Mouse (Mus musculus) hindlimb bud, embryonic 11.5 days (tissue): Measurements from ENCODE around the gene Gnaq.
"Not testable (repeated sequence)": the region's sequence is repeated elsewhere in the genome, so short reads cannot be mapped to it uniquely, and the experiment has no call there.

ENCODE experiments used
- DNase-seq: peaks from one replicate; pipeline ENCODE4 v3.0.0-alpha.2; 2012; ENCODE audit warnings: low read depth, low spot score; ENCODE audit errors: extremely low spot score

Gene Gnaq

GRCm38 (mm10) chr19:16142990-16143389, 10.4 kb downstream of the Gnaq start:
- DNase-seq, result no peak

DNA sequence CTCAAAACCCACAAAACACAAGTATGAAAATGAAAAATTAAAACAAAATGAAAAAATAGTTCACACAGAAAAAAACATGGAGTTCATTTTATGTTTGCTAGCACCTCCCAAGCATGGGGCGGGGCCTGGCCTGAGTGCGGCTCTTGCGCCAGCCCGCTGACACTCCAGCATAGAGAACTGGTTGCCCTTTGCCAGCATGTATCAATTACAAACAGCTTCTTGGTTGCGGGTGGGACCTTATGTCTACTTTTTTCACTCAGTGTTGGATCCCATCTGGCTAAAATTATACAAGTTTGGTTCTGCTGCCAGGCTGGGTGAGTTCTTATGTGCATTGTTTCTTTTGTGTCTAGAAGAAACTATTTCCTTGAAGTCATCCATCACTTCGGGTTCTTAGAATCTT, 14.8 kb downstream of the Gnaq start:
- DNase-seq, result no peak

GRCm38 (mm10) chr19:16149094-16149493, 16.5 kb downstream of the Gnaq start:
- no peak for DNase-seq

- DNase-seq, result no peak
Measured at GRCm38 (mm10) chr19:16150328-16150727, 17.7 kb downstream of the Gnaq start.

GRCm38 (mm10) chr19:16153851-16154250, 21.2 kb downstream of the Gnaq start:
- no peak for DNase-seq

GRCm38 (mm10) chr19:16154480-16154879, 21.8 kb downstream of the Gnaq start:
- DNase-seq, result no peak

- DNase-seq, result no peak
Measured at GRCm38 (mm10) chr19:16157120-16157519, 24.5 kb downstream of the Gnaq start.

DNA sequence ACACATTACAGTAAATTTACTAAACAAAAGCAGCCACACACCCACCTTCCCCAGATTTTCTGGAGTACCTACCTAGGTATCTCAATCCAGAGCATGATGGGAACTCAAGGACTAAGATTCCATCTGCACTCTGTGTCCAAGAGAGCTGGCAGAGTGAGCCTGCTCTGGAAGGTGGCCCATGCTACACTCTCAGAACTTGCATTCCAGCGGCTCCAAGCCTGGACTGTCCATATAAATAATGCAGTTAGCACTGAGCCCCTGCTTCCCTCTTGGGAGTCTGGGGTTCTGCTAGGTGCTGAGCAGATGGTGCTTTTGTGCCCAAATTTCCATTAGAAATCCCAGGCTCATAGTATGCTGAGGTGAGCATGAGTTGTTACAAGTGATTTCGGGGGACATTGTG, 28.1 kb downstream of the Gnaq start:
- no peak for DNase-seq

DNA sequence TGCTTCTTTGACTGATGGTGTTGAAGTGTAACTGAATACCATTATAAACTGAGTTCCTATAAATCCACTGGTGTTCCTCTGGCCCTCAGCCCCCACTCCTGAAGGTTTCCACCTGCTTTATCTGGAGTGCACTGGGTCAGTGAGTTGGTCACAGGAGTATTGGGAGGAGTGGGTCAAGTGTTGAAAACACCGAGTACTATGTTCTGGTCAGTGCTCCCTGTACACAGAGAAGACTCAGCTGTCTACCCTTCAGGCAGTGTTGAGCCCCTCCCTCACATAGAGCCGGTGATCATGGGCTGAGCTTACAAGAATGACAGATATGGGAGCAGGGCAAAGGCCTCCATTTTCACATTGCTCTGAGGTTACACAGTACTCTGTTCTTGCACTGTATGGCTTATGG, 28.6 kb downstream of the Gnaq start:
- no peak for DNase-seq

GRCm38 (mm10) chr19:16164396-16164795, 31.8 kb downstream of the Gnaq start:
- not testable (repeated sequence) for DNase-seq

DNA sequence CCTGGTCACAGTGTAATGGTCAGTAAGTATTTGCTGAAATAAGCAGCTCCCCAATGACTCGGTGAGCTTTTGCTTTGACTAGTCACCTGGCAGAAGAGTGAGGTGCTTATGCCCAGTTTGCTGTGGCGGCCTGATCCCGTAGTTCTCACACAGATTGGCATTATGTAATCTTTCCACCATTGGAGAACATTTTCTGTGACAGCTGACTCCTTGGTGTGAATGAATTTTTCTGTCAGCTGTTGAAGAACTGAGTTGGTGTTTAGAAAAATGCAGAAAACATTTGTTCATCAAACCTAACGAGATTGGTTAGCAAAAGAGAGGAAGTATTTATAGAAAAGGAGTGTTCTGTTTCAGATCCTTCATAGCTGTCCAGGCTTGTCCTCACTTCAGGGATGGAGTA, 34.6 kb downstream of the Gnaq start:
- no peak for DNase-seq

GRCm38 (mm10) chr19:16168192-16168591, 35.6 kb downstream of the Gnaq start:
- no peak for DNase-seq

DNA sequence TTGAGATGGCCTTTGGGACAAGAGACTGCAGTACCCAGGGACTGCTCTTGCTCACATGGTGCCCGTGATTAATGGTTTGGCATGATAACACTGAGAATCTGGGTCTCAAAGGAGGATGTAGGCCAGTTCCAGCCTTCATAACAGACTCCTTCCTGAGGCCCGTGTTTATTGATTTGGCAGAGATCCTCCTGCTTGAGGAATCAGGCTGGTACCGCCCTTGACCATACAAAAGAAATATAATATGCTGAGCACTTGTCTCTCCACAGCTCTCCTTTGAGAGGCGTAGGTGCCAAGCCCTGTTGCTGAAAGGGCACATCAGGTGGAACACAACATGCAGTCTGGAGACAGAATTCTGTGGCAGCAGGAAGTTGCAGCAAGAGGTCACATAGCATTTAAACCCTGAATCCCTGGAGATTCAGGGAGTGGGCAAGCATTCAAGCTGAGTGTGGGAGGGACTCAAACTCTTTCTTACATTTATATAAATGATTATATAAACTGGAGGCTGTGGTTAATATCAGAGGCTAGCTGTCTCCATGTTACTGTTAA, 36.1 kb downstream of the Gnaq start:
- no peak for DNase-seq

GRCm38 (mm10) chr19:16170724-16171123, 38.1 kb downstream of the Gnaq start:
- DNase-seq, result no peak

GRCm38 (mm10) chr19:16173721-16174120, 41.1 kb downstream of the Gnaq start:
- DNase-seq, result no peak

- no peak for DNase-seq
Measured at GRCm38 (mm10) chr19:16176426-16176825, 43.8 kb downstream of the Gnaq start.

DNA sequence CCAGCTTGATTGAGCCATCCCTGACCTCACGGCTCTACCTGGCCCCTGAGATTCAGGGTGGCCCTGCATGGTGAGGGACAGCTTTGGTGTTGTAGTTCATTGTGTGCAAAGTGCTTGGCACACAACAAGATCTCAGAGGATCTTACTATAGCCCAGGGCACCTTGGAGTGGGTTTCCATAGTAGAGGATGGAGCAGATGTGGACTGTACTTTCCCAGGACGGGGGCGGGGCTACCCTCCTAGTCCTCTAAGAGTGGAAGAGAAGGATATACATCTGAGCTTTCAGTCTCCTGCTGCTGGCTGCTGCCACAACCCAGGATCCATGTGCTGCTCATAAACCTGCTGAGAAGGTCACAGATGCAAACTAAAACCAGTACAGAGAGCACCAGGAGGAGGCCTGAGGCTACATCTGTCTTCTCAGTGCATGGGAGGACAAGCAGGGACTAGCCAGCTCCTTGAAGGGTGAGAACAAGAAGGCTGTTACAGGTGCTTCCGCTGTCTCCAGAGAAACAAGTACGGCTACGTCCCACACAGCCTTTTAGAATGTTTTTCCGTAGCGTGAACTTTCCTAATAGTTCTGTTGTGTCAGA, 44.6 kb downstream of the Gnaq start:
- DNase-seq, result no peak

- no peak for DNase-seq
Measured at GRCm38 (mm10) chr19:16181258-16181657, 48.6 kb downstream of the Gnaq start.

DNA sequence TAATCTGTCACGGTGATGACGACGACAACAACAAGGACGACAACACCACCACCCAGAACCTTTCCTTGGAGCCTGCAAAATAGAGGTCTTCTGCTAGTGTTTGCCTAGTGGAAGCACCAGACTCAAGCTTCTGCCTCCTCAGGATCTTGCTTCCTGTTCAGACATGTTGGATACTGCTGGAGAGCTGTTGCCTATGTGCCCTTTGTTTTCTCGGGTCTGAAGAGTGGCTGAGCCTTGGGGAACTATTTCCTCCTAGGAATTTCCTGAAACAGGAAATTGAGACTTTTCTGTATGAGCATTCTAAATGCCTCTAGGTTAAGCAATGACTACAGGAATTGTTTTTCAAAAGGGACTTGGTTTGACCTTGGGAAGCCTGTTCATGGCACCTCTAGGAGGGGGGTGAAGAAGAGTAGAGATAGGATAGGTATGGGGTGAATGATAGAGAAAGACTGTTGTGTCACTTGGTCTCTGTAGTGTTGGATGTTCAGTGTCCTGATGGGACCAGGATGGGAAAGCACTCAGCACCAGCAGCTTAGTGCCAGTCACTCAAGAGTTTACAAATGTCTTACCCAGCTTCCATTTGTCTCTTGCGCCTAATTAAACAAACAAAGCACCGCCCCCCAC, 49.3 kb downstream of the Gnaq start:
- DNase-seq, result no peak

GRCm38 (mm10) chr19:16183592-16184365, 51.1 kb downstream of the Gnaq start:
- DNase-seq, result no peak

DNA sequence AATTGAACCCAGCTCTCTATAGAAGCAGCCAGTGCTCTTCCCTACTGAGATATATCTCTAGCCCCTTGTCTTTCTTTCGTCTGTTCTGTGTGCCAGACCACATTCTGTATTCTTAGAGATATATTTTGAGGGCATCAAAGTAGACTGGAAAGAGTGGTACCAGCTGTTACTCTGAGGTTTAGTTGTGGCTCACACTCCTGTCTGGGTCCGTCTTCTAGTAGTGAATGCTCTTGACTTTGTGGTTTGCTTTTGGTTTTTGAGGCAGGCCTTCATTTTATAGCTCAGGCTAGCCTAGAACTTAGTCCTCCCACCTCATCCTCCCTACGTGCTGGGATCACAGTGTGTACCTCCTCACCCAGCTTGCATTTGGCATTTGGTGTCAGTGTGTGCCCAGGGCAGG, 54.4 kb downstream of the Gnaq start:
- DNase-seq, result no peak

DNA sequence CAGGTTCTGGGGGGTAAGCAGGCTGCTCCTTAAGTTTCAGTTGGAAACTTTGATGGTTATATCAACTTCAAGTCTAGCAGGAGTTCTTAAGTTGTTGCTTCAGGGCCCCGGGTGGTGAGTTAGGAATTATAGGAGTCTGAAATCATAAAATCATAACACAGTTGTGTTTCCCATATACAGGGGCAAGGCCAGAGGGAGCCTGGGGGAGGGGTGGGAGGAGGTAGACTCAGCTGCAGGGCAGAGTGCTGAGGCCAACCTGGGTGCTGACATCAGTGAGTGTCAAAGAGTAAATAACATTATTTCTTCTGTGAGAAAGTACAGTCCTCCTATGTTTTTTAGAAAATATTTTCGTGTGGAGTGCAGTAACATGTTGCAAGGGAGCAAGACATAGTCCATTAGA, 55.3 kb downstream of the Gnaq start:
- no peak for DNase-seq
